Mouse (Mus musculus) CD4-positive, CD25-positive, alpha-beta regulatory T cell, adult 4 months (primary cell): ENCODE data around the gene Axin1. TPM values are rescaled to one million over a fixed set of nuclear protein-coding genes. Genes with fewer than 3 reads are reported as not detected.
"Not testable (repeated sequence)": the region's sequence is repeated elsewhere in the genome, so short reads cannot be mapped to it uniquely, and the experiment has no call there.

Experiments
- ATAC-seq: one replicate; pipeline ENCODE4 v1.8.0; 2017
- polyA plus RNA-seq, 2 experiments: library from polyadenylated mRNA; unstranded; fragments of 100-300 nt; shearing (Covaris generic); gene quantifications; one replicate each; pipeline ENCODE4 v1.2.1; 2017

The Axin1 gene
- 10 to 100 TPM; 13.3 to 17.5 TPM for polyA plus RNA-seq

GRCm38 (mm10) chr17:26138239-26138836 lies at the start of gene Axin1:
TSS of gene Axin1 (plus strand) at chr17:26138688.
- peak; percentile 97 for ATAC-seq

- peak; percentile 85 for ATAC-seq
Observed at GRCm38 (mm10) chr17:26089905-26090632, 48.4 kb upstream of the Axin1 start, which contains the start of gene Decr2. TSS of gene Decr2 (minus strand) at chr17:26090337.

- ATAC-seq, result no peak
Observed at GRCm38 (mm10) chr17:26094531-26095110, 43.9 kb upstream of the Axin1 start.

- ATAC-seq, result no peak
Observed at GRCm38 (mm10) chr17:26095121-26095740, 43.3 kb upstream of the Axin1 start, which contains the start of gene Nme4. TSS of gene Nme4 (minus strand) at chr17:26095602.

- no peak for ATAC-seq
Observed at GRCm38 (mm10) chr17:26098461-26098860, 40.0 kb upstream of the Axin1 start.

GRCm38 (mm10) chr17:26099316-26099715 lies 39.2 kb upstream of the Axin1 start:
- ATAC-seq, result peak; percentile 53

- ATAC-seq, result no peak
Observed at GRCm38 (mm10) chr17:26100166-26100565, 38.3 kb upstream of the Axin1 start.

GRCm38 (mm10) chr17:26101478-26101877 lies 37.0 kb upstream of the Axin1 start:
- ATAC-seq, result no peak

GRCm38 (mm10) chr17:26105619-26106018 lies 32.9 kb upstream of the Axin1 start:
- no peak for ATAC-seq

- no peak for ATAC-seq
Observed at GRCm38 (mm10) chr17:26110156-26110555, 28.3 kb upstream of the Axin1 start.

- no peak for ATAC-seq
Observed at GRCm38 (mm10) chr17:26111024-26111423, 27.5 kb upstream of the Axin1 start.

- no peak for ATAC-seq
Observed at GRCm38 (mm10) chr17:26111722-26112121, 26.8 kb upstream of the Axin1 start.

- peak; percentile 25 for ATAC-seq
Observed at GRCm38 (mm10) chr17:26112751-26113150, 25.7 kb upstream of the Axin1 start.

- peak; percentile 82 for ATAC-seq
Observed at GRCm38 (mm10) chr17:26113181-26113948, 25.1 kb upstream of the Axin1 start, which contains the start of gene Tmem8. TSS of gene Tmem8 (plus strand) at chr17:26113299.

- no peak for ATAC-seq
Observed at GRCm38 (mm10) chr17:26114061-26114460, 24.4 kb upstream of the Axin1 start.

- ATAC-seq, result not testable (repeated sequence)
Observed at GRCm38 (mm10) chr17:26114461-26114860, 24.0 kb upstream of the Axin1 start.

- no peak for ATAC-seq
Observed at GRCm38 (mm10) chr17:26115205-26115898, 23.1 kb upstream of the Axin1 start.

GRCm38 (mm10) chr17:26115956-26116487 lies 22.5 kb upstream of the Axin1 start:
- ATAC-seq, result no peak

GRCm38 (mm10) chr17:26116503-26117258 lies 21.8 kb upstream of the Axin1 start:
- no peak for ATAC-seq
